Mouse (Mus musculus) small intestine, adult 2 months (tissue): ENCODE results near the gene Cnnm4.

Source experiments
- CTCF ChIP-seq: fragments of 200-500 bp; IDR thresholded peaks from 2 replicates; pipeline ENCODE4 v1.5.1; 2012; ENCODE audit warnings: low read depth, mild to moderate bottlenecking, control low read depth, inconsistent platforms, low read length, moderate library complexity, mixed read lengths; ENCODE audit not compliant: insufficient replicate concordance, insufficient read length; ENCODE audit errors: extremely low read depth
- POLR2A ChIP-seq: fragments of 200-500 bp; IDR thresholded peaks from 2 replicates; pipeline ENCODE4 v1.6.1; 2012; ENCODE audit warnings: low read depth, mild to moderate bottlenecking, control low read depth, inconsistent platforms, low read length, moderate library complexity

GRCm38 (mm10) chr1:36513310-36513709, 41.9 kb downstream of the Cnnm4 start:
- TF ChIP-seq CTCF = no peak
- TF ChIP-seq POLR2A = no peak
